Mouse (Mus musculus): ENCODE data around the gene Grb10. TPM values are rescaled to one million over a fixed set of nuclear protein-coding genes. Genes with fewer than 3 reads are reported as not detected.

The Grb10 gene
- polyA plus RNA-seq, 1 experiment from 2014 or later = 87.1 TPM

DNA sequence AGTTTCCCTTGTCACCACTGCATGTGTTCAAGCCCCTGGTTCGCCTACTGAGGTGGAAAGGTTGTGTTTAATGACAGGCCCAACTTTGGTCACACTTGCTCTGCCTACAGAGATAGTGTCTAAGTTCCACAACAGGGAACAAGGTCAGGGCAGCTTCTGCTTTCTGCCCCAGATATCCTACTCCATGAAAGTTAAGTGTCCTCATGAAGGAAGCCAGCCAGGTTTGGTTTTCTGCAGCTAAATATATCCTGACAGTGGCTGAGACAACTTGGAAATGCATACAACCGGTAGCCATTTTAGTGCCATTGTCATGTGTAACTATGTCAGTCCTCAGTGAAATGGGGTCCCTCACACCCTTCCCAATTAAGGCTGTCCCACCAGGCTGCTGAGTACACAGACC lies 73.8 kb downstream of the Grb10 start:
- H3K36me3 ChIP-seq = peaks cover 1% of the 10 kb centered on the region; the same call in 1 of the 2 replicates
- H3K27ac ChIP-seq (replicated peaks) = no peak overlapping the region
- H3K4me2 ChIP-seq = no peak overlapping the region
- peaks cover 6% of the 10 kb centered on the region for H3K4me1 ChIP-seq (replicated peaks)
- no peak overlapping the region for H3K9ac ChIP-seq
- H3K4me3 ChIP-seq = no peak overlapping the region
- no peak for ATAC-seq (ENCODE audit: low FRiP score, low read depth)
- H3K27me3 ChIP-seq = no peaks in the 10 kb centered on the region
- 94% methylated on average over 2 of the region's 2 CpGs for WGBS
- H3K9me3 ChIP-seq = no peaks in the 10 kb centered on the region

DNA sequence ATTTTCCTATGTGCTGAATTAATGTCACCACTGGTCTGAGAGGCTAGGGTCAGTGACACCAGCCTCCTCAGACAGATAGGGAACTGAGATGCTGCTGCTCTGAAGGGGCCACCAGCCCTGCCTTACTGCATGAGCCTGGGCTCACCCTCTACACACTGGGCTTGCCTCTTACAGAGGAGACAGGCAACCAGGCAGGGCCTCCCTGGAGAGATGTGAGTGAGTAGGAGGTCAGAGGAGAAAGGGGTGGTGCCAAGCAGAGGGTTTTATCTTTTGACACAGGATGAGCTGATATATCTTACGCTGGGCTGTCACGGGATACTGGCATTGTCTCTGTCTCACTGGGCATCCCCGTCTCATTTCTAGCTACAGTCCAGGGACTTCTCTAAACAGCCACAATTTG lies 74.9 kb downstream of the Grb10 start:
- H3K9ac ChIP-seq = no peak overlapping the region
- H3K27me3 ChIP-seq = no peaks in the 10 kb centered on the region
- WGBS = 63% methylated on average over 3 of the region's 3 CpGs
- H3K4me1 ChIP-seq (replicated peaks) = peaks cover 6% of the 10 kb centered on the region
- no peak overlapping the region for H3K4me3 ChIP-seq
- no peaks in the 10 kb centered on the region for H3K36me3 ChIP-seq
- no peak for ATAC-seq (ENCODE audit: low FRiP score, low read depth)
- no peaks in the 10 kb centered on the region for H3K9me3 ChIP-seq
- H3K27ac ChIP-seq (replicated peaks) = no peak overlapping the region
- H3K4me2 ChIP-seq = no peak overlapping the region

DNA sequence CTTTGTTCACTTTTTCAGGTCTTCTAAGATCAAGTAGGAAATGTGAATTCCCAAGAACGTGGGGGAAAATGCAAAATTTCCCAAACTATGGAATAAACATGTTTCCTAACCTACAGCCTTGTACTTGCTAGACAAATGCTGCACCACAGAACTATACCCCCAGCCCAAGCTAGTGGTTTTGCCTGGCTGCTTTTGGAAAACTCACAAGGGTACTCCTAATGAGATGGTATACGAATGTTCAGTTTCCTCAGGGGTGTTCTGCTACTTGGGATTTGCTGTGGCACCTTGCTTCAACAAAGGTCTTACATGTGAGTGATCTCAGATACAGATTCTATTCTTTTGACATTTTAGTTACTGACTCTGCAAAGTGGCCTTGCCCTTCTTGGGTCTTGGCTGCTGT lies 75.4 kb downstream of the Grb10 start:
- H3K4me3 ChIP-seq = no peak overlapping the region
- no peak overlapping the region for H3K9ac ChIP-seq
- no peak for ATAC-seq (ENCODE audit: low FRiP score, low read depth)
- H3K36me3 ChIP-seq = no peaks in the 10 kb centered on the region
- no peak overlapping the region for H3K27ac ChIP-seq (replicated peaks)
- H3K4me1 ChIP-seq (replicated peaks) = peaks cover 6% of the 10 kb centered on the region
- H3K4me2 ChIP-seq = no peak overlapping the region
- H3K27me3 ChIP-seq = no peaks in the 10 kb centered on the region
- 90% methylated on average over 2 of the region's 2 CpGs for WGBS
- H3K9me3 ChIP-seq = no peaks in the 10 kb centered on the region

- ATAC-seq (ENCODE audit: low FRiP score, low read depth) = no peak
- 21% methylated on average over 5 of the region's 5 CpGs for WGBS
- H3K27me3 ChIP-seq = no peaks in the 10 kb centered on the region
- no peaks in the 10 kb centered on the region for H3K9me3 ChIP-seq
- no peaks in the 10 kb centered on the region for H3K36me3 ChIP-seq
- H3K4me1 ChIP-seq (replicated peaks) = peaks cover 6% of the 10 kb centered on the region
- no peak overlapping the region for H3K27ac ChIP-seq (replicated peaks)
- H3K4me2 ChIP-seq = no peak overlapping the region
- H3K9ac ChIP-seq = no peak overlapping the region
- H3K4me3 ChIP-seq = no peak overlapping the region
Measured at GRCm38 (mm10) chr11:11962629-11962954, 75.9 kb downstream of the Grb10 start.

GRCm38 (mm10) chr11:11961917-11962628 lies 76.4 kb downstream of the Grb10 start:
- no peak for ATAC-seq (ENCODE audit: low FRiP score, low read depth)
- Histone ChIP-seq H3K4me2 (no peak overlapping the region), H3K4me1 (replicated peaks) (peaks cover 6% of the 10 kb centered on the region), H3K9me3 (no peaks in the 10 kb centered on the region), H3K4me3 (no peak overlapping the region), H3K36me3 (no peaks in the 10 kb centered on the region), H3K27ac (replicated peaks) (no peak overlapping the region), H3K9ac (no peak overlapping the region), H3K27me3 (no peaks in the 10 kb centered on the region)
- WGBS = 75% methylated on average over 5 of the region's 5 CpGs

DNA sequence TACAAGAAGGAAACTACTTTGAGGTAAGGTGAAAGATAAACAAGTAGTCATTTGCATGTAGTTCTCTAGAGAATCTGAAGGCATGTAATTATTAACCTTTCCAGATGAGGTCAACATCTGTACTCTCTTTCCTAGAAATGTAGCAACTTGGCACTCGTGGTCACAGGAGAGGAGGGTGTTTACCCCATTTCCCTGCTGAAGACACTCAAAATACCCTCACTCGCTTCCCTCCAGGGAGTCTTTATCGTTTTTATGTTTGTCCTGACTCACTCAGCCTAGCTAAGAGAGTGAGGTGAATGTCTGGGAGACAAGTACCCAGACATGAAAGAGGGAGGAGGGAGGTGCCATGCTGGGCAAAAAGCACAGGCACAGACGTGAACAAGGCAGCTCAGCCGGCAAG lies 77.6 kb downstream of the Grb10 start:
- Histone ChIP-seq H3K9ac (no peak overlapping the region), H3K4me1 (replicated peaks) (peaks cover 6% of the 10 kb centered on the region), H3K4me2 (no peak overlapping the region), H3K36me3 (no peaks in the 10 kb centered on the region), H3K4me3 (no peak overlapping the region), H3K27ac (replicated peaks) (0 out of 2 replicates have a peak overlapping the region, but pooled peaks have one; percentile 34), H3K9me3 (no peaks in the 10 kb centered on the region), H3K27me3 (no peaks in the 10 kb centered on the region)
- WGBS = 24% methylated on average over 5 of the region's 5 CpGs
- ATAC-seq (ENCODE audit: low FRiP score, low read depth) = no peak

GRCm38 (mm10) chr11:11960227-11960626 lies 78.3 kb downstream of the Grb10 start:
- no peak for ATAC-seq (ENCODE audit: low FRiP score, low read depth)
- H3K36me3 ChIP-seq = no peaks in the 10 kb centered on the region
- H3K4me1 ChIP-seq (replicated peaks) = peaks cover 6% of the 10 kb centered on the region
- H3K4me2 ChIP-seq = no peak overlapping the region
- H3K4me3 ChIP-seq = no peak overlapping the region
- 69% methylated on average over 2 of the region's 2 CpGs for WGBS
- H3K9ac ChIP-seq = no peak overlapping the region
- no peak overlapping the region for H3K27ac ChIP-seq (replicated peaks)
- H3K9me3 ChIP-seq = no peaks in the 10 kb centered on the region
- H3K27me3 ChIP-seq = no peaks in the 10 kb centered on the region

GRCm38 (mm10) chr11:11958479-11958878 lies 80.0 kb downstream of the Grb10 start:
- WGBS = 89% methylated on average over 2 of the region's 2 CpGs
- ATAC-seq (ENCODE audit: low FRiP score, low read depth) = no peak
- Histone ChIP-seq H3K4me1 (replicated peaks) (peaks cover 6% of the 10 kb centered on the region), H3K4me2 (no peak overlapping the region), H3K36me3 (no peaks in the 10 kb centered on the region), H3K4me3 (no peak overlapping the region), H3K27ac (replicated peaks) (no peak overlapping the region), H3K27me3 (no peaks in the 10 kb centered on the region), H3K9ac (no peak overlapping the region), H3K9me3 (no peaks in the 10 kb centered on the region)

DNA sequence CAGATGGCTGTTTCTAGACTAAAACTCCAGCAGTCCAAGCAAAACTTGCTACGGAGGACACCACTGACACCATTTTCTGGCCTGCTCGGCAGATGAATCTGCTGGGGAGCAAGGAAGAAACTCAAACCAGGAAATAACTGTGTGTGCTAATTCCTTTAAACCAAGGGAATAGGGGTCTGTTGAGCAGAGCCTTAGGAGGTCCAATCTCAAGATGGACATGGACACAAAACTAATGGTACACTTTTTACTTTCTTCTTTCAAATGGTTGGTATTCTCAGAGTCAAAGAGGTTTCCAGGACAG lies 80.5 kb downstream of the Grb10 start:
- H3K9ac ChIP-seq = no peak overlapping the region
- 80% methylated on average over 2 of the region's 2 CpGs for WGBS
- no peaks in the 10 kb centered on the region for H3K27me3 ChIP-seq
- no peaks in the 10 kb centered on the region for H3K9me3 ChIP-seq
- peaks cover 6% of the 10 kb centered on the region for H3K4me1 ChIP-seq (replicated peaks)
- ATAC-seq (ENCODE audit: low FRiP score, low read depth) = no peak
- H3K4me3 ChIP-seq = no peak overlapping the region
- no peaks in the 10 kb centered on the region for H3K36me3 ChIP-seq
- no peak overlapping the region for H3K4me2 ChIP-seq
- no peak overlapping the region for H3K27ac ChIP-seq (replicated peaks)

DNA sequence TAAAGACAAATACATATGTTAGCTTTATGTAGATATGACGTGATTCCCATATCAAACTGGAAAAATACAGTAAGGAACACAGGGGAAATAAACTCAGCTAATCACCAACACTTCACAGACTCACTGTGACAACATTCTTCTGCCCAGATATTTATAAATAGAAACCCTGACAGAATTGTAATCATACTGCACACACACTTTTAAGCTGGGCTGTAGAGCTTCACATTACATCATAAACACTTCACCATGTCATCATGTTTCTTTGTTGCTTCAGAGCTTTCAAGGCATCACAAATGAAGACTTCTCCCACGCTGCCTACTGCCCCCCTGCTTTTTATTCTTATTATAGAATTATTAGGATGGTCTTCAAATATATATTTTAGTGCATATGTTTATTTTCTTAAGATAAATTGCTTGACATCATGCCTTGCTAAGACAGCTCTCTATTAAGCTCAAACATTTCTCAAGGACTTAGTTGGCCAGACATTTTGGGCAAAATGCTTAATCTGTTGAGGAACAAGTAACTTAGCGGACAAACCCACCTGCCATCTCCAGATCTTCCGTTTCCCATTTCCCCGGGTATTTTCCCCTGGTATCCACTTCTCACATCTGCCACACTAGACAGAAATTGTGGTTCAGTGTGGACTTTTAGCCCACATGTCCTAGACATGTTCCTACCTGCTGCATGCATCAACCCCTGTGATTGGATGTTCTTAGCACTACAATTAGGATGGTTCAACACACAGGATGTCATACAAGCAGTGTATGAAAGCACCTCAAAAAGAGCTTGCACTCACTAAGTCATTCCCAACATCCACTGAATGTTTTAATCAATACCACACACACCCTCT lies 81.0 kb downstream of the Grb10 start:
- Histone ChIP-seq H3K4me2 (no peak overlapping the region), H3K9me3 (no peaks in the 10 kb centered on the region), H3K27ac (replicated peaks) (no peak overlapping the region), H3K4me1 (replicated peaks) (peaks cover 6% of the 10 kb centered on the region), H3K4me3 (no peak overlapping the region), H3K9ac (no peak overlapping the region), H3K36me3 (no peaks in the 10 kb centered on the region), H3K27me3 (no peaks in the 10 kb centered on the region)
- WGBS = 90% methylated on average over 5 of the region's 5 CpGs
- ATAC-seq (ENCODE audit: low FRiP score, low read depth) = no peak

- H3K27me3 ChIP-seq = no peaks in the 10 kb centered on the region
- ATAC-seq (ENCODE audit: low FRiP score, low read depth) = no peak
- H3K9ac ChIP-seq = no peak overlapping the region
- no peaks in the 10 kb centered on the region for H3K9me3 ChIP-seq
- no peak overlapping the region for H3K4me3 ChIP-seq
- H3K36me3 ChIP-seq = no peaks in the 10 kb centered on the region
- H3K4me2 ChIP-seq = no peak overlapping the region
- H3K4me1 ChIP-seq (replicated peaks) = peaks cover 1% of the 10 kb centered on the region
- no peak overlapping the region for H3K27ac ChIP-seq (replicated peaks)
Measured at GRCm38 (mm10) chr11:11955783-11956182, 82.7 kb downstream of the Grb10 start.

DNA sequence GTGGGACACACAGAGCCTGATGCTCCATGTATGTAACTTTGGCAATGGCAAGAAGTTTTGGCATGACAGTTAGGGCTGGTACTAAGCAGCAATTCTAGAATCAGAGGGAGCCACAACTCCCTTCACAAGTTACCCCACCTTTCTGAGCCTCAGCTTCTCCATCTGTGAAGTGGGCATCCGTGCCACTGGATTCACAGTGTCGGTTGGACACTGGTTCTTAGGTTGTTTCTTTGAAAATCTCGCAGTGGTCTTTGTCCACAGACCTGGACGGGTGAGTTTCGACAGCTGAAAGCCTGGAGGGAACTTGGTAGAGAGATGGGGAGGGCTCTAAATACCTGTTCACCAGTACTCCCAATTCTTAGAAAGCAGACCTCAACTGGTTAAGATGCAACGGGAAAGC lies 83.9 kb downstream of the Grb10 start:
- H3K4me1 ChIP-seq (replicated peaks) = no peaks in the 10 kb centered on the region
- no peak overlapping the region for H3K27ac ChIP-seq (replicated peaks)
- H3K9ac ChIP-seq = no peak overlapping the region
- 93% methylated on average over 6 of the region's 6 CpGs for WGBS
- H3K36me3 ChIP-seq = peaks cover 5% of the 10 kb centered on the region; the same call in 1 of the 2 replicates
- no peaks in the 10 kb centered on the region for H3K9me3 ChIP-seq
- H3K27me3 ChIP-seq = no peaks in the 10 kb centered on the region
- H3K4me2 ChIP-seq = no peak overlapping the region
- ATAC-seq (ENCODE audit: low FRiP score, low read depth) = no peak
- H3K4me3 ChIP-seq = no peak overlapping the region

DNA sequence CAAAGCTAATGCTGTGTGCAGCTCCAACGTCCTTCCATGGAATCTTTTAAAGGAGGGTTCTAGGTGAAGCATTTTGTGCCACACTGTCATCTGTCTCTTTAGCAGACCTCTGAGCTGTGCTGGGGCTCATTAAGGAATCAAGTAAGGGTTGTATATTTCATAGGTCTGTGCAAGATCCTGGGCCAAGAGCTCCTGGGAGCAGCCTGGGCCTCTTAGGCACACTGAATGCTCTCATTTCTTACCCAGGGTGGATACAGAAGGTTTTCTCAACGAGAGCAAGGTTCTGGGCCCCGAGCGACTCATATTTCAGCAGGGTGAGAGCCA lies 84.4 kb downstream of the Grb10 start:
- Histone ChIP-seq H3K4me1 (replicated peaks) (no peaks in the 10 kb centered on the region), H3K4me3 (no peak overlapping the region), H3K36me3 (peaks cover 5% of the 10 kb centered on the region; the same call in 1 of the 2 replicates), H3K27me3 (no peaks in the 10 kb centered on the region), H3K27ac (replicated peaks) (no peak overlapping the region), H3K9me3 (no peaks in the 10 kb centered on the region), H3K4me2 (no peak overlapping the region), H3K9ac (no peak overlapping the region)
- 90% methylated on average over 4 of the region's 4 CpGs for WGBS
- no peak for ATAC-seq (ENCODE audit: low FRiP score, low read depth)

All from hindbrain, embryonic 15.5 days (tissue).